Mouse (Mus musculus) forebrain, embryonic 15.5 days (tissue): ENCODE results near the gene Nek6. TPM values are rescaled to one million over a fixed set of nuclear protein-coding genes. Genes with fewer than 3 reads are reported as not detected.
A peak's percentile ranks its signal among the peaks of the same experiment; 100 is the strongest.

ENCODE experiments used
- ATAC-seq: fragments of 200-750 bp; cut with Nextera tagmentation; replicated peaks from 2 replicates; pipeline ENCODE4 v1.8.0; 2017; ENCODE audit warnings: mild to moderate bottlenecking, moderate TSS enrichment, moderate library complexity
- H3K27ac ChIP-seq: fragments of 300-500 bp; sonication (generic); replicated peaks from 2 replicates; pipeline ENCODE4 v1.5.1; 2015; ENCODE audit warnings: mild to moderate bottlenecking, inconsistent platforms
- H3K27me3 ChIP-seq: fragments of 300-500 bp; sonication (generic); 2 replicates; pipeline ENCODE4 v1.6.1; 2015; ENCODE audit warnings: inconsistent platforms
- H3K36me3 ChIP-seq: fragments of 300-500 bp; sonication (generic); 2 replicates; pipeline ENCODE4 v1.6.1; 2015; ENCODE audit warnings: mild to moderate bottlenecking, inconsistent platforms
- H3K4me1 ChIP-seq: fragments of 300-500 bp; sonication (generic); 2 replicates; pipeline ENCODE4 v1.6.1; 2015; ENCODE audit warnings: inconsistent platforms
- H3K4me2 ChIP-seq: fragments of 300-500 bp; sonication (generic); replicated peaks from 2 replicates; pipeline ENCODE4 v1.6.1; 2015; ENCODE audit warnings: mild to moderate bottlenecking, inconsistent platforms
- H3K4me3 ChIP-seq: fragments of 300-500 bp; sonication (generic); 2 replicates; pipeline ENCODE4 v1.5.1; 2015; ENCODE audit warnings: mild to moderate bottlenecking, inconsistent platforms
- H3K9ac ChIP-seq: fragments of 300-500 bp; sonication (generic); replicated peaks from 2 replicates; pipeline ENCODE4 v1.6.1; 2015; ENCODE audit warnings: mild to moderate bottlenecking, inconsistent platforms
- H3K9me3 ChIP-seq: fragments of 300-500 bp; sonication (generic); 2 replicates; pipeline ENCODE4 v1.6.1; 2016; ENCODE audit warnings: inconsistent platforms
- WGBS: fragments of 180-500 bp; shearing (Covaris S2); methylation state at CpG from one replicate; pipeline ENCODE4 v1.1.7; 2015; ENCODE audit warnings: mixed read lengths; 5-methylcytosine and 5-hydroxymethylcytosine counted together
- polyA plus RNA-seq: library from polyadenylated mRNA; unstranded; fragments of >200 nt; fragmentation: Nextera tagmentation; extraction: Ambion mirVana; gene quantifications from 2 replicates; pipeline ENCODE4 v1.2.1, GENCODE M21; 2015

The Nek6 gene
- polyA plus RNA-seq, 1 experiment from 2014 or later: 90.0 TPM

DNA sequence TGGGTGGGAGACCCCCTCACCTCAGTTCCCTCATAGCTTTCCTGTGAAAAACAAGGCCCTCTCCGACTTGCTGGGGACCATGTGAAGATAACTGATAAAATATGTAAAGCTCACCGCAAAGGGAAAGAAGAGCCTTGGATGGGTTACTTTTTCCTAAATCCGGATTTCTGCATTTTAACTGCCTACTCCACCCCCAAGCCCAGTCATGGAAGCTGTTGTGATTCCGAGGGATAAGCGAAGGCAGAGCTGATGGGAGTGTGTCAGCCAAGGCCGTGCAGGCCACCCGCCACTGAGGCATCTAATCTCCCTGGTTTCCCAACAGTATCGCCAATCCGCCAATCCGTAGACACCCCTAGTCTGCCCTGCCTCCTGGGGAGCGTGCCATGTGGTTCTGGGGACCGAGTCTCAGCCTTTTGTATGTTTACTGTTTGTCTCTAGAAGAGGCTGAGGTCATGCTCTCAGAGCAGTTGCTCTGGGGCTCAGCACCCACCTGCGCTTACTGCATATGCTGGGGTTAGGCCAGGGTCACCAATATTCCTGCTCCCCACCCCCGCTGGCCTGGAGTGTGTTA lies 18.2 kb downstream of the Nek6 start:
- H3K27ac ChIP-seq: no peak overlapping the region

DNA sequence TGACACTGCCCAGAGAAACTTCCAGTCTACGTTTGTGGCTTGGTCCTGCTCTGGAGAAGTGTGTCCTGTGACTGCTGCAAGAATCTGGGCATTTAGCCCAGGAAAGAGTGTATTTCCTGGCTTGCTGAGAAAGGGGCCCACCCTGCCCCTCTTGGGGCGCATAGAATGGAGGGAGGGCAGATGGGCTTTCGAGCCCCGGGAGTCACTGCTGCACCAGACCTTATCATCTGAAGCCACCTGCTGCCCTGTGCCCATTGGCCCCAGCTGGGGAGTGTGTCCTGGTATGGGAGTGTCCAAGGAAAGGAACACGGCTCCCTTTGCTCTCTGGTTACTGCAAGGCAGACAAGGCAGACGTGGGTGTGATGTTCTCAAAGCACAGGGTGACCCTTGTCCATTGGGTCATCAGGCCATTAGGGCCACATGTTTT lies 19.5 kb downstream of the Nek6 start:
- H3K4me3 ChIP-seq: no peak overlapping the region
- ATAC-seq: no peak
- H3K27me3 ChIP-seq: no peaks in the 10 kb centered on the region
- H3K9me3 ChIP-seq: no peaks in the 10 kb centered on the region
- H3K9ac ChIP-seq: no peak overlapping the region
- H3K4me1 ChIP-seq: peaks cover 38% of the 10 kb centered on the region
- H3K27ac ChIP-seq: no peak overlapping the region
- H3K36me3 ChIP-seq: no peaks in the 10 kb centered on the region
- 45% methylated on average over 6 of the region's 6 CpGs for WGBS
- no peak overlapping the region for H3K4me2 ChIP-seq

More for the DNA sequence above, 18.2 kb downstream of the Nek6 start:
- 68% methylated on average over 14 of the region's 14 CpGs for WGBS
- peaks cover 26% of the 10 kb centered on the region for H3K4me1 ChIP-seq
- H3K27me3 ChIP-seq: no peaks in the 10 kb centered on the region
- H3K4me3 ChIP-seq: no peak overlapping the region
- no peaks in the 10 kb centered on the region for H3K9me3 ChIP-seq
- no peak overlapping the region for H3K9ac ChIP-seq
- H3K4me2 ChIP-seq: no peak overlapping the region
- ATAC-seq: no peak
- no peaks in the 10 kb centered on the region for H3K36me3 ChIP-seq

DNA sequence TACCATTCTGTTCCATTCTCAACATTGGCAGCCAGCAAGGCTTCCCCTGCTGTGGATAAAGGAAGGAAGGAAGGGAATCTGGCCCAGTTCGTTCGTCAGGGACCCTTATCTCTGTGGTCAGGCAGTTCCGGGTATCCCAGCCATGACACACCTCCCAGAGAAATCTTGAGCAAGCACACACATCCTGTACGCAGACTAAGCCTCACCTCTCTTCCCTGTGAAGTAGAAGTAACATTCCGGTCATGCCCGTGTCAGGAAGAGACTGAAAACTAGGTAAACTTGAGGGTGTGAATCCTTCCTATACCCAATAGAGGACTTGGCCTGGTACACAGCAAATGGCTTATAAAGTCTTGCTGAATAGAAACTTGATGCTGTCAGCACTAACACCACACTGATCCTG lies 21.9 kb downstream of the Nek6 start:
- H3K27ac ChIP-seq: no peak overlapping the region
- 70% methylated on average over 6 of the region's 6 CpGs for WGBS
- H3K9me3 ChIP-seq: no peaks in the 10 kb centered on the region
- ATAC-seq: no peak
- H3K4me1 ChIP-seq: peaks cover 47% of the 10 kb centered on the region
- H3K4me2 ChIP-seq: no peak overlapping the region
- no peak overlapping the region for H3K9ac ChIP-seq
- no peaks in the 10 kb centered on the region for H3K27me3 ChIP-seq
- no peak overlapping the region for H3K4me3 ChIP-seq
- no peaks in the 10 kb centered on the region for H3K36me3 ChIP-seq

DNA sequence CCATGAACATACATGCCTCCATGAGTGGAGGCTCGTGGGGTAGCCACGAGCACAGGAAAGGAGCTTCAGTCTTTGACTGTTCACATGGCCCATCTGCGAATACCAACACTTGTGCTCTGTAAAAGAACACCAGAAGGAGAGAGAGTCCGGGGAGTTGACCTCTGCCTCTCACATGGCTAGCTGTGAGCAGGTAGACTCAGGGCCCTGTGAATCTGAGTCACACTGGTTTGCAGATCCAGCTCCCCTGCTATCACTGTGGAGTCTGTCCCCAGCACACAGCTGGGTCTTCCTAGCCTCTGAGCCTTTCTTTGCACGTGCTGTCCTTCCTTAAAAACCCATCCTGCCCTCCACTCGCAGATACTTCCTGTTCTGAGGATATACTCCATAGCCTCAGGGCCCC lies 22.3 kb downstream of the Nek6 start:
- H3K4me1 ChIP-seq: peaks cover 47% of the 10 kb centered on the region
- WGBS: 58% methylated on average over 6 of the region's 6 CpGs
- ATAC-seq: no peak
- H3K27me3 ChIP-seq: no peaks in the 10 kb centered on the region
- H3K27ac ChIP-seq: no peak overlapping the region
- no peaks in the 10 kb centered on the region for H3K9me3 ChIP-seq
- H3K4me3 ChIP-seq: no peak overlapping the region
- H3K4me2 ChIP-seq: no peak overlapping the region
- H3K9ac ChIP-seq: no peak overlapping the region
- no peaks in the 10 kb centered on the region for H3K36me3 ChIP-seq

DNA sequence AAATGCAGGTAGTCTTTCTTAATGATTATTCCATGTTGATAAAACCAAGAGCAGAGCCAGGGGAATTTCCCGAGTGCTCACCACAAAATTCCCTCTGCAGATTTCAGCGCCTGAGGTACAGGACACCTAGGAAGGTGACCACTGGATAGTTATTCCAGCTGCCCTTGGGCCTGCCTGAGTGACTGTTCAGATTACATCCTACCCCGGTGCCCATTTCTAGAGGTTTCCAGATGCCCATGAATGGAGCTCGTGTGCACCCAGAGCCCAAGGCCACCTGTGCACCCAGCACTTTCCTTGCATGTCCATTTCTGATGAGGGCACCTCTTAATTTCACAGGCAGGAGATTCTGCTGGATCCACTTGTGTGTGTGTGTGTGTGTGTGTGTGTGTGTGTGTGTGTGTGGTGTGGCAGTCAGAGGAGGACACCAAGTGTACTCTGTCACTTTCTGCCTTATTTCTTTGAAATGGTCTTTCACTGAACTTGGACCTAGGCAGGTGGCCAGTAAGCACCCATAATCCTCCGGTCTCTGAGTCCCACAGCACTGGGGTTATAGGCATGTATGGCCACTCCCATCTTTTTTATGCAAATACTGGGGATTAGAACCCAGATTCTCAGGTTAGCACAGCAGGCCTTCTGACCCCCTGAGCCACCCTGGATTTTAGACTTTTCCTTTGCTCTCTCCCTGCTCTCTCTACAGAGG lies 22.9 kb downstream of the Nek6 start:
- H3K4me1 ChIP-seq: peaks cover 51% of the 10 kb centered on the region
- H3K27ac ChIP-seq: no peak overlapping the region
- no peaks in the 10 kb centered on the region for H3K9me3 ChIP-seq
- H3K4me2 ChIP-seq: no peak overlapping the region
- no peaks in the 10 kb centered on the region for H3K27me3 ChIP-seq
- WGBS: 80% methylated on average over 5 of the region's 5 CpGs
- H3K36me3 ChIP-seq: no peaks in the 10 kb centered on the region
- H3K4me3 ChIP-seq: no peak overlapping the region
- no peak for ATAC-seq
- H3K9ac ChIP-seq: no peak overlapping the region

DNA sequence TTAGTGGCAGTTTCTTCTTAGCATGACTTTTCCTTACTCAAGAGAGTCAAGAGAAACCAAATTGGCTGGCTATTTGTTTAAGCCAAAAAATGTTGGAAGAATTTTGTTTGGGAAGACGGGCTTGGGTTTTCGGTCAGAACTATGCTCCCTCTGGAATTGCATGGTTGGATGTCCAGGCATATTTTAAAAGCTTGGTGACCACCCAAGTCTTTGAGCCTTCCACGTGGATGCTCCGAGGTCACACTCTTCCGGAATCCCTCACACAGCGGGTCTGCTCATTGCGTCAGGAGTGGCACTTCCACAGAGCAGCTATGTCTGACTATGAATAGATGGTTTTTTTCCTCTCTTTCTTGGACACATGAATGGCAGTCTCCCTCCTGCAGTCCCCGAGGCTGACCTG lies 23.6 kb downstream of the Nek6 start:
- H3K9me3 ChIP-seq: no peaks in the 10 kb centered on the region
- no peaks in the 10 kb centered on the region for H3K27me3 ChIP-seq
- H3K4me2 ChIP-seq: no peak overlapping the region
- no peaks in the 10 kb centered on the region for H3K36me3 ChIP-seq
- peaks cover 53% of the 10 kb centered on the region for H3K4me1 ChIP-seq
- H3K4me3 ChIP-seq: no peak overlapping the region
- H3K27ac ChIP-seq: no peak overlapping the region
- no peak for ATAC-seq
- H3K9ac ChIP-seq: no peak overlapping the region
- 52% methylated on average over 8 of the region's 8 CpGs for WGBS

DNA sequence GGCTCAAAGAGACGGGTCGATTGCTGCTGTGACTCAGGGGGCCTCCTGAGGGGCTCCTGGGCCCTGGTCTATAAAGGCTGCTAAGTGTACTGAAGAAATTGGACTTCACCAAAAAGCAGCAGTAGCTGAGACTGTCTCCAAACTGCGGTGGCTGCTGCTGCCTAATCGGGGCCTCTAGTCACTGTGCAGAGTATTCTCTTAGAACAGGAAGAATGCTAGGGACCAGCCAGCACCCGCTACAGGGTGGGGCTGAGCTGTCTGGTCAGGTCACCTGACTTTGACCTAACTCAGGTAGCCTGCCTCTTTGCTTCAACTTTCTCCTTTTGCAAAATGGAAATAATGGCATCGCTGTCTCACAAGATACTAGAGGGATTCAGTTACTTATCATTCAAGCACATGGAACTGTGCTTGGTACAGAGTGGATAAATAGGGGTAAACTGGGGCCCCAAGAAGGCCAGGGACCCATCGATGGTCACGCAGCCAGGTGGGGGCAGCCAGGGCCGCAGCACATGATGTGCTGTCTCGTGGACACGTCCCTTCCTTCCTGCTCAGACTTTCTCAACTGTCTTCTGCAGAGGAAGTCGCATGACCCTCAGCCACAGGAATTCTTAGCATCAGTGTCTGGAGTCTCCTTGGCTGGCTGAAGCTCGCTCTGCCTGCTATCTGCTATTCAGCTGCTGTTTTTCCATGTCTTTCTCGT lies 24.2 kb downstream of the Nek6 start:
- Histone ChIP-seq H3K9me3 (no peaks in the 10 kb centered on the region), H3K4me2 (no peak overlapping the region), H3K4me3 (no peak overlapping the region), H3K27me3 (no peaks in the 10 kb centered on the region), H3K27ac (no peak overlapping the region), H3K4me1 (peaks cover 53% of the 10 kb centered on the region), H3K36me3 (no peaks in the 10 kb centered on the region), H3K9ac (no peak overlapping the region)
- no peak for ATAC-seq
- 71% methylated on average over 14 of the region's 14 CpGs for WGBS

DNA sequence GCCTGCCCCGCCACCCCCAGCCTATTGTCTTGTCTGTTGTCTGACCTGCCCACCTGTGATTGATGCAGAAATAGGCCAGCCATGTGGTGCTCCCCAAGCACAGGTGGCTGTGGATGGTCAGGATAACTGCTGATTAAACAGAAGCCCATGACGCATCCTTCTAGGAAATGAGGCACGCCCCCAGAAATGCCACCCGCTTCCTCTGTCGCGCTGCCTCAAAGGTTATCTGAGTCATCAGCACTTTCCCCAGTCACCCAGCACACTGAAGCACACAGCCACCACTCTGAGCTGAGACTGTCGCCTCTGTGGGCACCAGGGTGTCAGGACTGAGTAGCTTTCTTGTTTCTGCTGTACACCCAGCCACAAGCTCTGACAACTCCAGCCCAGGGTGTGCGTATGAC lies 24.9 kb downstream of the Nek6 start:
- no peaks in the 10 kb centered on the region for H3K27me3 ChIP-seq
- H3K9me3 ChIP-seq: no peaks in the 10 kb centered on the region
- H3K4me1 ChIP-seq: peaks cover 49% of the 10 kb centered on the region
- H3K9ac ChIP-seq: no peak overlapping the region
- H3K27ac ChIP-seq: no peak overlapping the region
- ATAC-seq: no peak
- H3K36me3 ChIP-seq: no peaks in the 10 kb centered on the region
- no peak overlapping the region for H3K4me2 ChIP-seq
- WGBS: 84% methylated on average over 8 of the region's 8 CpGs
- H3K4me3 ChIP-seq: no peak overlapping the region

DNA sequence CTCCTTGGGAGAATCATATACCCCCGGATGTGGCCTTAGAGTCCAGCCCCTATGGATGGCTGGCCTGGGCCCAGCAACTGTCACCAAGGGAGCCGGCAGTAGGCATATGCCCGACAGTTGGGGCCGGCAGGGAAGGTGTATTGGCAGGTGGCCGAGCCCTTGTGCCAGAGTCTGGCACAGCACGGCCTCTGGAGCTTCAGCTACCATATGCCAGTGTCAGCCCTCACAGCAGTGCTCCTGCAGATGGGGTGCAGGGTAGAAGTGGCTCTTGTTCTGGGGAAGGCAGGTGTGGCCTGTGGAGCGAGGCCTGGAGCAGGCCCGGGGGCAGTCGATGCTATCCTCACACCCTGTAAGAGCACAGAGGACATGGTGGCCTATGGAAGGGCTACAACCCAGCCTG lies 28.2 kb downstream of the Nek6 start:
- no peak overlapping the region for H3K4me2 ChIP-seq
- H3K4me3 ChIP-seq: no peak overlapping the region
- peaks cover 40% of the 10 kb centered on the region for H3K4me1 ChIP-seq
- H3K9me3 ChIP-seq: no peaks in the 10 kb centered on the region
- no peak overlapping the region for H3K9ac ChIP-seq
- H3K27me3 ChIP-seq: no peaks in the 10 kb centered on the region
- no peaks in the 10 kb centered on the region for H3K36me3 ChIP-seq
- H3K27ac ChIP-seq: peak overlapping the region; percentile 68
- peak; percentile 80 for ATAC-seq
- WGBS: 48% methylated on average over 9 of the region's 9 CpGs

DNA sequence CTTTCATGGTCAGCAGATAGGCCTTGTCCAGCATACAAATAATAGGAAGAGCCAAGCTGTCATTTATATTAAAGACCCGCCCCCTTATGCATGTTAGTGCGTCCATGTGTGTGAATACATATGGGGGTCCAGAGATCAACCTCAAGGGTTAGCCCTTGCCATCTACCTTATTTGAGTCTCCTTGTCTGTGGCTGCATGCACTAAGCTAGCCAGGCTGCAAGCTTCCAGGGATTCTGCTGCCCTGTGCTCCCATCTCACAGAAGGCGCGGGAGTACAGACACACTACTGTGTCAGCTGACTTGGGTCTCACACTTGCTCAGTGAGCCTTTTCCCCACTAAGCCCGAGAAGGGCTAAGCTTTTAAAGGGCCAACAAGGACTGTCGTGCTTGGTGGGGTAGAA lies 29.2 kb downstream of the Nek6 start:
- 81% methylated on average over 6 of the region's 6 CpGs for WGBS
- Histone ChIP-seq H3K4me2 (no peak overlapping the region), H3K4me1 (peaks cover 31% of the 10 kb centered on the region), H3K9me3 (no peaks in the 10 kb centered on the region), H3K27me3 (no peaks in the 10 kb centered on the region), H3K27ac (no peak overlapping the region), H3K4me3 (no peak overlapping the region), H3K9ac (no peak overlapping the region), H3K36me3 (no peaks in the 10 kb centered on the region)
- ATAC-seq: no peak

DNA sequence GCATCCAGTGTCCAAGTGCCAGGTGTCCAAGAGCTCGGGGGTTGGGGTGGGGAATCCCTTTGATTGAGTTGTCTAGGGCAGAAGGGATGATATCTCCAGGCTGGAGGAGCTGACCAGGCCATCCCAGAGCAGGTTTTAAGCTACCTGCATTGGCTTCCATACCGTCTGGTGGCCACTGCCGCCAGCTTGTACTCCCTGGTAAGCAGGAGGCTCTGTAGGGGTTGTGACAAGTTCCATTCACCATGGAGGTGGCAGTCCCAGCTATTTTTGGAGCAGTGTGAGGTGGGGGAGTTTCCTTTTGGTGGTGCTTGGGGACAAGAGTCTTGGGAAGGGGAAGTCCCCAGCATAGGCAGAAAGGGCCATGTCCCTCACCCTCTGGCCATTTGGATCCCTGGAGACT lies 29.7 kb downstream of the Nek6 start:
- Histone ChIP-seq H3K27me3 (no peaks in the 10 kb centered on the region), H3K27ac (0 out of 2 replicates have a peak overlapping the region, but pooled peaks have one; percentile 7), H3K36me3 (no peaks in the 10 kb centered on the region), H3K4me3 (no peak overlapping the region), H3K4me2 (no peak overlapping the region), H3K9ac (no peak overlapping the region), H3K9me3 (no peaks in the 10 kb centered on the region), H3K4me1 (peaks cover 29% of the 10 kb centered on the region)
- no peak for ATAC-seq
- 81% methylated on average over 3 of the region's 3 CpGs for WGBS

DNA sequence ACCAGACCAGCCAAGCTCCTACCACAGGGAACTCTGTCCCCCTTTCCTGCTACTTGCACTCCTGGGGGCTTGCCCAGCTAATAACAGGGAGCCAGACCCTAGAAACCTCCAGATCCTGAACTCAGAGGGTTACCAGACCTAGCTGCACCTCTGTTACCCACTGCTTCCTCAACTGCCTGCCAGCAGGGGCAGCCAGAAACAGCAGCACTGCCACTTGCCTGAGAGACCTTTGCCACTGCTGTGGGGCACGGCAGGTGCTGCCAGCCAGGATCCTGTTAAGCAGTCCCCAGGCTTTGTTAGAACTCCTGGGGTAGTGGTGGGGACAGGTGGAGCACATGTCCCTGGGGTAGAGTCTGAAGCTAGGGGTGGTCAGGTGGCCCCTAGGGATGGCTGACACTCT lies 30.1 kb downstream of the Nek6 start:
- H3K27ac ChIP-seq: no peak overlapping the region
- no peak overlapping the region for H3K9ac ChIP-seq
- WGBS: 88% methylated on average over 1 of the region's 1 CpGs
- peaks cover 32% of the 10 kb centered on the region for H3K4me1 ChIP-seq
- H3K4me2 ChIP-seq: no peak overlapping the region
- H3K9me3 ChIP-seq: no peaks in the 10 kb centered on the region
- no peaks in the 10 kb centered on the region for H3K36me3 ChIP-seq
- H3K27me3 ChIP-seq: no peaks in the 10 kb centered on the region
- ATAC-seq: no peak
- H3K4me3 ChIP-seq: no peak overlapping the region
